Mouse (Mus musculus) spleen, adult 2 months (tissue): ENCODE measurements at regions not wholly inside any gene's neighbourhood (a gene's known extent, or its start where the extent isn't known, plus 50 kb on each side); places are given as distances from the start of the nearest gene placed in this dataset.

ENCODE experiments used
- CTCF ChIP-seq: fragments of 200-500 bp; IDR thresholded peaks from 2 replicates; pipeline ENCODE4 v1.5.1; 2011; ENCODE audit warnings: mild to moderate bottlenecking, inconsistent platforms; ENCODE audit not compliant: insufficient read depth, insufficient read length, insufficient replicate concordance; ENCODE audit errors: extremely low read depth
- POLR2A ChIP-seq: fragments of 200-500 bp; IDR thresholded peaks from 2 replicates; pipeline ENCODE4 v1.6.1; 2011; ENCODE audit warnings: low read depth, low read length, inconsistent platforms

- TF ChIP-seq CTCF (no peak), POLR2A (no peak)
These were observed 95.6 kb upstream of the Nr2f2 start for GRCm38 (mm10) chr7:70462131-70462530.
